Mouse (Mus musculus) myocyte (in vitro differentiated cells): ENCODE measurements at regions not wholly inside any gene's neighbourhood (a gene's known extent, or its start where the extent isn't known, plus 50 kb on each side); places are given as distances from the start of the nearest gene placed in this dataset.

Experiments
- H3K27me3 ChIP-seq: one replicate; pipeline ENCODE4 v1.6.1; 2011; ENCODE audit not compliant: control insufficient read depth, insufficient read depth, insufficient read length
- H3K36me3 ChIP-seq: one replicate; pipeline ENCODE4 v1.6.1; 2011; ENCODE audit not compliant: control insufficient read depth, insufficient read depth
- H3K4me2 ChIP-seq: one replicate; pipeline ENCODE4 v1.6.1; 2011; ENCODE audit warnings: low read depth, control low read depth
- H3K4me3 ChIP-seq: one replicate; pipeline ENCODE4 v1.5.1; 2011; ENCODE audit warnings: mild to moderate bottlenecking, control low read depth, moderate library complexity
- H3K79me2 ChIP-seq: one replicate; pipeline ENCODE4 v1.6.1; 2011; ENCODE audit not compliant: control insufficient read depth, insufficient read depth
- H3ac ChIP-seq: one replicate; pipeline ENCODE4 v1.6.1; 2011; ENCODE audit not compliant: control insufficient read depth, insufficient read length
- CEBPB ChIP-seq: IDR thresholded peaks from 2 replicates; pipeline ENCODE4 v1.6.1; 2011; ENCODE audit warnings: mild to moderate bottlenecking, moderate library complexity; ENCODE audit not compliant: poor library complexity, insufficient read depth, severe bottlenecking
- E2F4 ChIP-seq: IDR thresholded peaks from one replicate; pipeline ENCODE4 v1.6.1; 2011; ENCODE audit warnings: mild to moderate bottlenecking, control low read depth, moderate library complexity; ENCODE audit not compliant: insufficient read depth
- MAX ChIP-seq: IDR thresholded peaks from one replicate; pipeline ENCODE4 v1.6.1; 2011; ENCODE audit warnings: low read depth, mild to moderate bottlenecking, control low read depth
- MYOD1 ChIP-seq, 3 experiments: IDR thresholded peaks; one replicate each; pipeline ENCODE4 v1.6.1; 2011; ENCODE audit warnings: control low read depth in 2 of 3, low read depth in 2 of 3, mild to moderate bottlenecking in 2 of 3, moderate library complexity in 1 of 3; ENCODE audit not compliant: insufficient read length in 2 of 3, control insufficient read depth in 1 of 3
- MYOG ChIP-seq, 3 experiments: IDR thresholded peaks; one replicate each; pipeline ENCODE4 v1.6.1; 2011; ENCODE audit warnings: control low read depth in 2 of 3, low read depth in 2 of 3, mild to moderate bottlenecking in 2 of 3; ENCODE audit not compliant: insufficient read length in 2 of 3, control insufficient read depth in 1 of 3, insufficient read depth in 1 of 3
- POLR2A ChIP-seq: IDR thresholded peaks from one replicate; pipeline ENCODE4 v1.6.1; 2011; ENCODE audit warnings: low read depth, mild to moderate bottlenecking, control low read depth, moderate library complexity; ENCODE audit not compliant: insufficient read length
- POLR2AphosphoS2 ChIP-seq: IDR thresholded peaks from one replicate; pipeline ENCODE4 v1.6.1; 2011; ENCODE audit warnings: low read depth, control low read depth; ENCODE audit not compliant: insufficient read length
- REST ChIP-seq: IDR thresholded peaks from one replicate; pipeline ENCODE4 v1.6.1; 2011; ENCODE audit warnings: mild to moderate bottlenecking, control low read depth, moderate library complexity; ENCODE audit not compliant: insufficient read depth, insufficient read length
- SRF ChIP-seq: IDR thresholded peaks from one replicate; pipeline ENCODE4 v1.6.1; 2011; ENCODE audit warnings: low read depth; ENCODE audit not compliant: control insufficient read depth, insufficient read length
- TCF12 ChIP-seq: IDR thresholded peaks from one replicate; pipeline ENCODE4 v1.6.1; 2011; ENCODE audit warnings: mild to moderate bottlenecking, control low read depth; ENCODE audit not compliant: poor library complexity, insufficient read depth, severe bottlenecking
- TCF3 ChIP-seq: IDR thresholded peaks from one replicate; pipeline ENCODE4 v1.6.1; 2011; ENCODE audit warnings: low read depth, control low read depth; ENCODE audit not compliant: insufficient read length
- USF1 ChIP-seq: IDR thresholded peaks from one replicate; pipeline ENCODE4 v1.6.1; 2011; ENCODE audit warnings: low read depth, mild to moderate bottlenecking, control low read depth, moderate library complexity

- TF ChIP-seq E2F4 (no peak), CEBPB (no peak), REST (no peak), POLR2A (no peak), MYOG (IDR thresholded peaks at IDR 0.05; ENCODE audit: control insufficient read depth in 1 of 3, insufficient read depth in 1 of 3, insufficient read length in 2 of 3, low read depth in 2 of 3) (no peak), TCF12 (no peak), POLR2AphosphoS2 (no peak), MAX (no peak), MYOD1 (IDR thresholded peaks at IDR 0.05; ENCODE audit: control insufficient read depth in 1 of 3, insufficient read length in 2 of 3, low read depth in 2 of 3) (no peak), TCF3 (no peak), USF1 (no peak), SRF (no peak)
- H3K4me2 ChIP-seq: no peak overlapping the region
- no peaks in the 10 kb centered on the region for H3K27me3 ChIP-seq
- H3K36me3 ChIP-seq: no peaks in the 10 kb centered on the region
- no peak overlapping the region for H3K4me3 ChIP-seq
- no peaks in the 10 kb centered on the region for H3K79me2 ChIP-seq
- no peak overlapping the region for H3ac ChIP-seq
Observed at GRCm38 (mm10) chr13:116027147-116027546, 282.3 kb downstream of the Isl1 start.

- Histone ChIP-seq H3K27me3 (no peaks in the 10 kb centered on the region), H3K79me2 (no peaks in the 10 kb centered on the region), H3K4me2 (peak overlapping the region; percentile 46), H3K4me3 (no peak overlapping the region), H3ac (no peak overlapping the region), H3K36me3 (no peaks in the 10 kb centered on the region)
- TF ChIP-seq USF1 (no peak), CEBPB (0 out of 2 replicates have a peak, but pooled peaks have one; percentile 26)
Observed at GRCm38 (mm10) chr13:116017886-116018285, 291.6 kb downstream of the Isl1 start.

- Histone ChIP-seq H3K36me3 (no peaks in the 10 kb centered on the region), H3K4me3 (no peak overlapping the region), H3K27me3 (no peaks in the 10 kb centered on the region), H3K79me2 (no peaks in the 10 kb centered on the region), H3K4me2 (no peak overlapping the region), H3ac (no peak overlapping the region)
- TF ChIP-seq POLR2A (no peak), CEBPB (peak; percentile 90)
Observed at GRCm38 (mm10) chr13:116003733-116004132, 305.8 kb downstream of the Isl1 start.

- Histone ChIP-seq H3K4me3 (no peak overlapping the region), H3ac (no peak overlapping the region), H3K27me3 (no peaks in the 10 kb centered on the region), H3K36me3 (no peaks in the 10 kb centered on the region), H3K4me2 (peak overlapping the region; percentile 73), H3K79me2 (no peaks in the 10 kb centered on the region)
- TF ChIP-seq REST (no peak), CEBPB (peak; percentile 18; the same call in 1 of the 2 replicates)
Observed at GRCm38 (mm10) chr13:116002391-116002899, 307.0 kb downstream of the Isl1 start.

GRCm38 (mm10) chr13:115990591-115990990, 318.9 kb downstream of the Isl1 start:
- Histone ChIP-seq H3ac (no peak overlapping the region), H3K27me3 (no peaks in the 10 kb centered on the region), H3K4me2 (no peak overlapping the region)

More at GRCm38 (mm10) chr13:115990591-115990990, 318.9 kb downstream of the Isl1 start:
- Histone ChIP-seq H3K36me3 (no peaks in the 10 kb centered on the region), H3K79me2 (no peaks in the 10 kb centered on the region), H3K4me3 (no peak overlapping the region)
- no peak for TF ChIP-seq POLR2A
- TF ChIP-seq CEBPB: no peak
- TF ChIP-seq MYOG (IDR thresholded peaks at IDR 0.05; ENCODE audit: control insufficient read depth in 1 of 3, insufficient read depth in 1 of 3, insufficient read length in 2 of 3, low read depth in 2 of 3): no peak
- TF ChIP-seq E2F4: no peak
- TF ChIP-seq MAX: no peak
- no peak for TF ChIP-seq USF1
- TF ChIP-seq SRF: no peak
- TF ChIP-seq TCF12: no peak
- no peak for TF ChIP-seq MYOD1 (IDR thresholded peaks at IDR 0.05; ENCODE audit: control insufficient read depth in 1 of 3, insufficient read length in 2 of 3, low read depth in 2 of 3)
- TF ChIP-seq TCF3: no peak
- no peak for TF ChIP-seq REST
- TF ChIP-seq POLR2AphosphoS2: no peak
